Mouse (Mus musculus) hindbrain, embryonic 13.5 days (tissue): ENCODE measurements around the gene Nelfb. TPM values are rescaled to one million over a fixed set of nuclear protein-coding genes. Genes with fewer than 3 reads are reported as not detected.
A peak's percentile ranks its signal among the peaks of the same experiment; 100 is the strongest.

Source experiments
- ATAC-seq: fragments of 200-750 bp; cut with Nextera tagmentation; 2 replicates; pipeline ENCODE4 v1.8.0; 2017; ENCODE audit warnings: moderate TSS enrichment; ENCODE audit not compliant: low FRiP score
- H3K27ac ChIP-seq: fragments of 300-500 bp; sonication (generic); 2 replicates; pipeline ENCODE4 v1.5.1; 2015; ENCODE audit warnings: inconsistent platforms, mild to moderate bottlenecking, moderate library complexity
- H3K27me3 ChIP-seq: fragments of 300-500 bp; sonication (generic); 2 replicates; pipeline ENCODE4 v1.6.1; 2015; ENCODE audit warnings: mild to moderate bottlenecking, inconsistent platforms
- H3K36me3 ChIP-seq: fragments of 300-500 bp; sonication (generic); 2 replicates; pipeline ENCODE4 v1.6.1; 2015; ENCODE audit warnings: mild to moderate bottlenecking, inconsistent platforms
- H3K4me1 ChIP-seq: fragments of 300-500 bp; sonication (generic); replicated peaks from 2 replicates; pipeline ENCODE4 v1.6.1; 2015; ENCODE audit warnings: inconsistent platforms
- H3K4me2 ChIP-seq: fragments of 300-500 bp; sonication (generic); 2 replicates; pipeline ENCODE4 v1.6.1; 2015; ENCODE audit warnings: inconsistent platforms, mild to moderate bottlenecking, moderate library complexity
- H3K4me3 ChIP-seq: fragments of 300-500 bp; sonication (generic); 2 replicates; pipeline ENCODE4 v1.5.1; 2015; ENCODE audit warnings: mild to moderate bottlenecking, inconsistent platforms
- H3K9ac ChIP-seq: fragments of 300-500 bp; sonication (generic); 2 replicates; pipeline ENCODE4 v1.6.1; 2015; ENCODE audit warnings: mild to moderate bottlenecking, inconsistent platforms
- H3K9me3 ChIP-seq: fragments of 300-500 bp; sonication (generic); 2 replicates; pipeline ENCODE4 v1.6.1; 2016; ENCODE audit warnings: inconsistent platforms
- WGBS: fragments of 180-500 bp; shearing (Covaris S2); methylation state at CpG from one replicate; pipeline ENCODE4 v1.1.7; 2015; 5-methylcytosine and 5-hydroxymethylcytosine counted together
- polyA plus RNA-seq: library from polyadenylated mRNA; unstranded; fragments of >200 nt; fragmentation: Nextera tagmentation; extraction: Ambion mirVana; gene quantifications from 2 replicates; pipeline ENCODE4 v1.2.1, GENCODE M21; 2015

Nelfb gene
- polyA plus RNA-seq, 1 experiment from 2014 or later = 98.3 TPM

DNA sequence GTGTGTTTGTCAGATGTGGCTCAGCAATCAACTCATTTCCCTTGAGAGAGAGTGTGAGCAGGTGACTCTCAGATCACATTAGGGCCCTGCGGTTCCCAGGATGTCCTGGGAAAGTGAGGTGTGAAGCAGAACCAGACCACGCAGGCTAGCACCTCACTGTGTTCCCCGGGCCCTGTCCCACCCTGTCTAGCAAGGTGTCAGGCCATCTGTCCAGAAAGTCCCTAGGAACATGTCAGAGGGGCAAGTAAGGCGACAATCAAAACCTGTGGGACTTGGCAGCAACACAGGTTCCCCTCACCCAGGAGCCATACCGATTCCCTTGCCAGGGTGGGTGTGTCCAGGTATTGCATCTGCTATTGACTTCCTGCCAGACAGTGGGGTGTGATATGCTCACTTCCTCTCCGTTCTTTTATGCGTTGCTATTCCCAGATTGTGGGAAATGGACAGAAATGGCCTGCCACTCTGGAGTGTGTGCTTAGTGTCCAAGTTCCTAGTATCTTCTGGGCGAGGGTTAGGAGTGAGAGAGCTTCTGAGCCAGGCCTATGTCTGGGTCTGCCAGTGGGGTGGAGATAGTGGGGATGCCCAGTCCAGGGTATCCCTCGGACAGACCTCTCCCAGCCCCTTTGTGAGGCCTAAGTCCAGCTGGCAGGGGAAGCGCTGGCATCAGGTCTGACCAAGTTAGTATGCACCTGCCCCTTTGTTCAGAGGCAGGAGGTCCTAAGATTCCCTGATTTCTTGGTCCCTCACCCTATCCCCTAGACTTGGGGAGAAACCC lies 40.8 kb downstream of the Nelfb start:
- H3K9me3 ChIP-seq = no peaks in the 10 kb centered on the region
- H3K4me1 ChIP-seq = peaks cover 56% of the 10 kb centered on the region

DNA sequence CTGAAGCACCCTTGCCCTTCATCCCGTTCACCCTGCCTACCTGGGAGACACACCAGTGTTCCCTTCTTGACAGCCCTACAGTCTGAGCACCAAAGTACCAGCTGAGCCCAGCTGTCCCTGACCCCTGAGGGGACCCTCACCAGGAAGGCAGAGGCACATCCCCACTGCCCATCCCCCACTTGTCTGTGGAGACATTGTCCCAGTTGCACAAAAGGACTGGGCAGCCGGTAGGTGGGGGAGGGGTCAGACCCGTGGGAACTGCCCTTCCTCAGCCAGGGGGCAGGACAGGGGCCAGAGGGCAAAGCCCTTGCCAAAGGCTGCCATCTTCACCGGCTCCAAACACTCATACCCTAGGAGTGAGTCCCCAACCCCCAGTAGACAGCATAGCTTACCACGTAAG lies 41.5 kb downstream of the Nelfb start:
- no peak for ATAC-seq
- Histone ChIP-seq H3K9ac (no peak overlapping the region), H3K36me3 (no peaks in the 10 kb centered on the region), H3K9me3 (no peaks in the 10 kb centered on the region), H3K4me2 (no peak overlapping the region), H3K4me1 (peaks cover 51% of the 10 kb centered on the region), H3K27ac (no peak overlapping the region), H3K4me3 (no peak overlapping the region), H3K27me3 (no peaks in the 10 kb centered on the region)
- 4% methylated on average over 5 of the region's 5 CpGs for WGBS

More for the DNA sequence above, 40.8 kb downstream of the Nelfb start:
- H3K27me3 ChIP-seq = no peaks in the 10 kb centered on the region
- H3K4me3 ChIP-seq = no peak overlapping the region
- WGBS = 68% methylated on average over 10 of the region's 10 CpGs
- no peaks in the 10 kb centered on the region for H3K36me3 ChIP-seq
- H3K4me2 ChIP-seq = no peak overlapping the region
- no peak overlapping the region for H3K9ac ChIP-seq
- ATAC-seq = no peak
- H3K27ac ChIP-seq = peak overlapping the region; percentile 13; the same call in 1 of the 2 replicates

DNA sequence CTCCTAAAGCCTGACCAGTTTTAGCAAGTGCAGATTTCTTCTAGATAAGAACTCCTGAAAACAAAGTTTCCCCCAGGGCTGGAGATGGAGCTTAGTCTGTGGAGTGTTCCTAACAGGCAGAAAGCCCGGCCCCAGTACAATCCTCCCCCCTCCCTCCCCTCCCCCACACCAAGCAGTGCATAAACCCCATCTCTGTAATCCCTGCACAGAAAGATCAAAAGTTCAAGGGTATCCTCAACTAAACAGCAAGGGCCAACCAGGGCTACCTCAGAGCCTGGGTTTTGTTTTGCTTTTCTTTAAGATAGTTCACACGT lies 42.7 kb downstream of the Nelfb start:
- Histone ChIP-seq H3K9me3 (no peaks in the 10 kb centered on the region), H3K9ac (peak overlapping the region; percentile 70), H3K4me3 (peak overlapping the region; percentile 49), H3K4me2 (peak overlapping the region; percentile 74), H3K4me1 (peaks cover 55% of the 10 kb centered on the region), H3K27ac (peak overlapping the region; percentile 74), H3K27me3 (no peaks in the 10 kb centered on the region), H3K36me3 (no peaks in the 10 kb centered on the region)
- 9% methylated on average over 2 of the region's 2 CpGs for WGBS
- ATAC-seq = no peak

DNA sequence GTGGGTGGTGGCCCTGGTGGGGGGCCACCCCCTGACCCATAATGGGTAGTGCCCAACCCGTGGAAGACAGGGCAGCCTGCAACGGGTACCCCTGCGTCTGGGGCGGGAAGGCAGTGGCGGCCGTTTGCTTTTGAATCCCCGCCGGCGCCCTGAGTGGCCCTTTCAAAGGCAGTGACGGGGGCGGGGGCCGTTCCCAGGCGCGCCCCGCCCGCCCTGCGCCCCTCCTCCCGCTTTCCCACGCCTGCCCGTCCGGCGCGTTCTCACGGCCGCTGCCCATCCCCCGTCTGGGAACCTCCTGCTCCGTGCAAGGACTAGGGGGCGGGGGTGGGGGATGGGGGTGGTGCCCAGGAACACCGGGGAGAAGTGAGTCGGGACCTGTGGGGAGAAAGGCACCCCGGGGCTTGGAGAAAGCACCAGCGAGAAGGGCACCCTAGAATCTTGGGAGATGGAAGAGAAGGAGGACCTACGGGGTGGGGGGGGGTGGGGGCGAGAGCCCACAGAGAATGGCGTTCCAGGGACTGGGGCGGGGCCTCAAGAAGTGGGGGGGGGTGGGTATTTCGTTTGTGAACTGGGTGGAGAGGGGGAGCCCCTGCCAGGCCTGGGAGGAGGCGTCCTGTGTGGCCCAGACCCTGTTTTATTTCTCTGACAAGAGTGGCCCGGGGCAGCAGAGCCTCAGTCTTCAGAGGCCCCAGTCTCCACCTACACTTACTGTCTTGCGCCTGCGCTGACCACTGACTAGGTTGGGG lies 43.2 kb downstream of the Nelfb start:
- H3K27me3 ChIP-seq = no peaks in the 10 kb centered on the region
- peak overlapping the region; percentile 70 for H3K9ac ChIP-seq
- no peaks in the 10 kb centered on the region for H3K36me3 ChIP-seq
- peak overlapping the region; percentile 74 for H3K27ac ChIP-seq
- H3K4me1 ChIP-seq = peaks cover 61% of the 10 kb centered on the region
- WGBS = under 1% methylated on average over 34 of the region's 41 CpGs
- peak; percentile 76 for ATAC-seq
- no peaks in the 10 kb centered on the region for H3K9me3 ChIP-seq
- peak overlapping the region; percentile 49 for H3K4me3 ChIP-seq
- H3K4me2 ChIP-seq = peak overlapping the region; percentile 74

DNA sequence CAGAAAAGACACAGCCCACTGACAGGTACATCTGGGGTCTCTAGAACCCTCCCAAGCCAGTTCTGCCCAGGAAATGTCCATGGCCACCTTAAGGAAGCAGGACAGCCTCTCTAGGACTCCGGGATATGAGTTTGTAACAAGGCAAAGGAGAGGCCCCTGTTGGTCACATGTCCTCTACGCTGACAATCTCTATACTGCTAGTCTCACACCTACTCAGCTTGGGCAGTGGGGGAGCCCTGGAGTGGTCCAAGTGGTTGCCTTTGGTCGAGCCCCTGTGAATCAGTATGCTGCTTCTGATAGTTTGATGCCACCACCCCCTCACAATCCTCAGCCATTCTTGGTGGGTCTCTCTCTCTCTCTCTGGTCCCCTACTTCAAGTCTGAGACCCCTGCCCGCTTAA lies 43.8 kb downstream of the Nelfb start:
- 11% methylated on average over 4 of the region's 4 CpGs for WGBS
- Histone ChIP-seq H3K4me1 (peaks cover 59% of the 10 kb centered on the region), H3K4me3 (peak overlapping the region; percentile 49), H3K9ac (peak overlapping the region; percentile 70), H3K27ac (peak overlapping the region; percentile 74), H3K4me2 (peak overlapping the region; percentile 74), H3K9me3 (no peaks in the 10 kb centered on the region), H3K27me3 (no peaks in the 10 kb centered on the region), H3K36me3 (no peaks in the 10 kb centered on the region)
- ATAC-seq = peak; percentile 61

DNA sequence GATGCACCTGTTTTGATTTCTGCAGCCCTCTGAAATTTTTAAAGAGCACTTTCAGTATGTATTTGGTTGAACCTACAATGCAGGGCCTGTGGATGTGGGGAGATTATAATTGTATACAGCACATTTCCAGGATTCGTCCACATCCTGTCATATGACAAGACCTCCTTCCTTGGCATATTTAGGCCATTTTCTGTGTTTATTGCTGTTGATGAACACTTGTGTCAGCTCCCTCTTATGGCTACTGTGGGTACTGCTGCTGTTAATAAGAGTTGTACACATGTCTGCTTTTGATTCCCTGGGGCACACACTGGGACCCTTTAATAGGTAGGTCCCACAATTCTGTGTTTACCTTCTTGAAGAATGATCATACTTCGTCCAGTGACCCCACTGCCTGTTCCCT lies 53.6 kb downstream of the Nelfb start:
- Histone ChIP-seq H3K4me3 (no peak overlapping the region), H3K9me3 (no peaks in the 10 kb centered on the region), H3K27ac (no peak overlapping the region), H3K36me3 (no peaks in the 10 kb centered on the region), H3K27me3 (no peaks in the 10 kb centered on the region), H3K4me2 (no peak overlapping the region), H3K9ac (no peak overlapping the region), H3K4me1 (no peaks in the 10 kb centered on the region)
- WGBS = 55% methylated on average over 2 of the region's 2 CpGs
- no peak for ATAC-seq

DNA sequence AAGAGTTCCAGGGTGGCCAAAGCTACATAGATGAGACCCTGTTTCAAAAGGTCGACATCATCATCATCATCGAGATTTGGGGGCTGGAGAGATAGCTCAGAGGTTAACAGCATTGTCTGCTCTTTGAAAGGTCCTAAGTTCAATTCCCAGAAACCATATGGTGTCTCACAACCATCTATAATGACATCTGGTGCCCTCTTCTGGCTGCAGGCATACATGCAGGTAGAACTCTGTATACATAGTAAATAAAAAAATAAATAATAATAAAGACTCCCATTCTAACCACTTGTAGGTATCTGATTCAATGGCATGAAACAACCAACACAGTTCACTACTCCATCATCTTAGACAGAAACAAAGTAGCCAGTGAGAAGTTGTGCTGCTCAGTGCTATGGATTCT lies 54.3 kb downstream of the Nelfb start:
- no peaks in the 10 kb centered on the region for H3K36me3 ChIP-seq
- no peaks in the 10 kb centered on the region for H3K9me3 ChIP-seq
- no peak overlapping the region for H3K4me3 ChIP-seq
- H3K4me1 ChIP-seq = no peaks in the 10 kb centered on the region
- H3K27ac ChIP-seq = no peak overlapping the region
- ATAC-seq = no peak
- no peak overlapping the region for H3K4me2 ChIP-seq
- H3K27me3 ChIP-seq = no peaks in the 10 kb centered on the region
- no peak overlapping the region for H3K9ac ChIP-seq
- 43% methylated on average over 2 of the region's 2 CpGs for WGBS

DNA sequence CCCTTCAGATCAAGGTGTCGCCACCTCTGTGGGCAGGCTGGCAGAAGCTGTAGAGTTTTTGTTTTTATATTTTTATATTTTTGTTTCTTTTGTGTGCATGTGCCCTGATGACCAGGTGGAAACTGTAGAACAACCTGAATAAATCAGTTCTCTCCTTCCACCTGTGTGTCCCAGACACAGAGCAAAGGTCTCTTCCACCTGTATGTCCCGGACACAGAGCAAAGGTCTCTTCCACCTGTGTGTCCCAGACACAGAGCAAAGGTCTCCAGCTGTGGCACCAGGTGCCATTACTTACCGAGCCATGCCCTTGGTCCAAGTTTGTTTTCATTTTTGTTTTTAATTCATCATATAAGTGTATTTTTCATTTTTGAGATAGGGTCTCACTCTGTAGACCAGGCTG lies 55.1 kb downstream of the Nelfb start:
- Histone ChIP-seq H3K36me3 (no peaks in the 10 kb centered on the region), H3K9ac (no peak overlapping the region), H3K4me2 (no peak overlapping the region), H3K27me3 (no peaks in the 10 kb centered on the region), H3K9me3 (no peaks in the 10 kb centered on the region), H3K4me3 (no peak overlapping the region), H3K4me1 (no peaks in the 10 kb centered on the region), H3K27ac (no peak overlapping the region)
- ATAC-seq = no peak
- WGBS = 89% methylated on average over 3 of the region's 3 CpGs

DNA sequence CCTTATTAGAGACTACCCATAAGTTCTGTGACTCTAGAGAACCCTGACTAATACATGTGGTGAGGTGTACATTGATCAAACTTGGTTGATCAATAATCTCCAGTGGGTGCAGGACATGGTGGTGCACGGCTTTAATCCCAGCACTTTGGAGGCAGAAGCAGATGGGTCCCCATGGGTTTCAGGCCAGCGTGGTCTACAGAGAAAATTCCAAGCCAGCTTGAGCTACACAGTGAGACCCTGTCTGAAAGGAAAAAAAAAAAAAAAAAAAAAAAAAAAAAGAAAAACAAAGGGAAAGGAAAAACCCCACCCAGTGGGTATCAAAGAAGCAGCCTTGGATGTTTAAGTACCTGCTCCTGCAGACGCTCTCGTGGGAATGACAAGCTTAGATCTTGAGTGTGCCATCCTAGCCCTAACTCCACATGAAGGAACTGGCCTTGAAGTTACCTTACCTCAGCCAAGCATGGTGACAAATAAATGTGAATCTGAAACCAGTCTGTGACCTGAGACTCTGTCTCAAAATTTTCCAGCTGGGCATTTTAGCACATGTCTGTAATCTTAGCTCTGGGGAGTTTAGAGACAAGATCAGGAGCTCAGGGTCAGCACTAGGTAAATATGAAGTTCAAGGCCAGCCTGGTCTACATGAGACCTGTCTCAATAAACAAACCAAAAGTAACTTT lies 59.9 kb downstream of the Nelfb start:
- Histone ChIP-seq H3K4me3 (no peak overlapping the region), H3K27ac (no peak overlapping the region), H3K9ac (no peak overlapping the region), H3K9me3 (no peaks in the 10 kb centered on the region), H3K4me1 (no peaks in the 10 kb centered on the region), H3K36me3 (no peaks in the 10 kb centered on the region), H3K4me2 (no peak overlapping the region), H3K27me3 (no peaks in the 10 kb centered on the region)
- no peak for ATAC-seq
- WGBS = 75% methylated on average over 4 of the region's 4 CpGs

Other genes with a start within 250 kb of the Nelfb start
- 36.0 and 38.1 TPM in 2 replicates for gene Dph7, start 249.1 kb downstream of the Nelfb start, polyA plus RNA-seq
- gene Mrpl41, start 236.4 kb downstream of the Nelfb start, polyA plus RNA-seq = 171 and 181 TPM in 2 replicates
- gene Pnpla7, start 235.5 kb downstream of the Nelfb start, polyA plus RNA-seq = 3.0 and 3.4 TPM in 2 replicates
- 130 and 136 TPM in 2 replicates for gene Nsmf, start 157.1 kb downstream of the Nelfb start, polyA plus RNA-seq
- gene Entpd8, start 131.2 kb downstream of the Nelfb start, polyA plus RNA-seq = not detected in 2 replicates
- not detected in 2 replicates for gene Noxa1, start 116.3 kb downstream of the Nelfb start, polyA plus RNA-seq
- gene Nrarp, start 30.7 kb downstream of the Nelfb start, polyA plus RNA-seq = 21.4 and 24.6 TPM in 2 replicates
- 1.6 and 1.9 TPM in 2 replicates for gene Tor4a, start 14.6 kb downstream of the Nelfb start, polyA plus RNA-seq
- not detected in 2 replicates for gene Stpg3, start 3.1 kb upstream of the Nelfb start, polyA plus RNA-seq
- gene Fam166a, start 7.3 kb upstream of the Nelfb start, polyA plus RNA-seq = 0.40 and 1.3 TPM in 2 replicates
- gene Tubb4b, start 13.2 kb upstream of the Nelfb start, polyA plus RNA-seq = 349 and 363 TPM in 2 replicates
- gene Slc34a3, start 22.9 kb upstream of the Nelfb start, polyA plus RNA-seq = not detected in 2 replicates
- gene Rnf224, start 25.3 kb upstream of the Nelfb start, polyA plus RNA-seq = not detected in 2 replicates
- gene Rnf208, start 30.8 kb upstream of the Nelfb start, polyA plus RNA-seq = 90.3 and 92.4 TPM in 2 replicates
- gene Cysrt1, start 31.0 kb upstream of the Nelfb start, polyA plus RNA-seq = 0.26 TPM in 1 of 2 replicates, not detected in the other
- gene AL732309.1, start 35.4 kb upstream of the Nelfb start, polyA plus RNA-seq = 5.1 and 6.2 TPM in 2 replicates
- gene Tmem203, start 44.0 kb upstream of the Nelfb start, polyA plus RNA-seq = 18.6 and 20.9 TPM in 2 replicates
- gene Tprn, start 51.1 kb upstream of the Nelfb start, polyA plus RNA-seq = 16.2 and 17.6 TPM in 2 replicates
- gene Ssna1, start 60.9 kb upstream of the Nelfb start, polyA plus RNA-seq = 189 and 199 TPM in 2 replicates
- 143 TPM in 2 replicates for gene Anapc2, start 61.0 kb upstream of the Nelfb start, polyA plus RNA-seq
- gene Tmem210, start 76.7 kb upstream of the Nelfb start, polyA plus RNA-seq = not detected in 2 replicates
- gene Lrrc26, start 78.4 kb upstream of the Nelfb start, polyA plus RNA-seq = 0.22 TPM in 1 of 2 replicates, not detected in the other
- gene Grin1, start 107.7 kb upstream of the Nelfb start, polyA plus RNA-seq = 22.5 and 24.5 TPM in 2 replicates
- 50.0 and 59.8 TPM in 2 replicates for gene Man1b1, start 120.8 kb upstream of the Nelfb start, polyA plus RNA-seq
- gene Dpp7, start 144.9 kb upstream of the Nelfb start, polyA plus RNA-seq = 22.8 and 23.0 TPM in 2 replicates
- 5.2 and 6.2 TPM in 2 replicates for gene Uap1l1, start 154.2 kb upstream of the Nelfb start, polyA plus RNA-seq
- gene Sapcd2, start 160.8 kb upstream of the Nelfb start, polyA plus RNA-seq = 9.6 and 16.5 TPM in 2 replicates
- 2.6 and 3.6 TPM in 2 replicates for gene Entpd2, start 184.4 kb upstream of the Nelfb start, polyA plus RNA-seq
- gene Npdc1, start 187.9 kb upstream of the Nelfb start, polyA plus RNA-seq = 411 and 423 TPM in 2 replicates
- gene Fut7, start 211.8 kb upstream of the Nelfb start, polyA plus RNA-seq = 0.19 TPM in 1 of 2 replicates, not detected in the other
- gene Abca2, start 217.2 kb upstream of the Nelfb start, polyA plus RNA-seq = 10.0 and 11.6 TPM in 2 replicates
- gene Clic3, start 245.3 kb upstream of the Nelfb start, polyA plus RNA-seq = 3.4 and 3.7 TPM in 2 replicates
- 91.6 and 98.8 TPM in 2 replicates for gene Paxx, start 249.6 kb upstream of the Nelfb start, polyA plus RNA-seq